Mouse (Mus musculus) spleen, adult 2 months (tissue): ENCODE data around the gene Arhgef10l. TPM values are rescaled to one million over a fixed set of nuclear protein-coding genes. Genes with fewer than 3 reads are reported as not detected.
"Not testable (repeated sequence)": the region's sequence is repeated elsewhere in the genome, so short reads cannot be mapped to it uniquely, and the experiment has no call there.

Experiments
- DNase-seq, 2 experiments: peaks; one replicate each; pipeline versions ENCODE4 v3.0.0 to v3.0.0-alpha.2; 2012 to 2021; ENCODE audit warnings: low spot score in 2 of 2, low read depth in 1 of 2
- H3K27ac ChIP-seq: fragments of 200-500 bp; 2 replicates; pipeline ENCODE4 v1.5.1; 2012; ENCODE audit warnings: low read length, inconsistent platforms; ENCODE audit not compliant: insufficient read depth
- H3K27me3 ChIP-seq: fragments of 200-500 bp; 2 replicates; pipeline ENCODE4 v1.6.1; 2012; ENCODE audit warnings: mild to moderate bottlenecking, moderate library complexity, low read length, inconsistent platforms; ENCODE audit not compliant: control insufficient read depth, insufficient read depth
- H3K36me3 ChIP-seq: fragments of 200-500 bp; 2 replicates; pipeline ENCODE4 v1.6.1; 2012; ENCODE audit warnings: mild to moderate bottlenecking, low read length, inconsistent platforms; ENCODE audit not compliant: control insufficient read depth, insufficient read depth
- H3K4me1 ChIP-seq: fragments of 200-500 bp; 2 replicates; pipeline ENCODE4 v1.6.1; 2011; ENCODE audit warnings: inconsistent platforms; ENCODE audit not compliant: control insufficient read depth, insufficient read depth, insufficient read length
- H3K4me3 ChIP-seq: fragments of 200-500 bp; 2 replicates; pipeline ENCODE4 v1.5.1; 2011; ENCODE audit warnings: mild to moderate bottlenecking, inconsistent platforms; ENCODE audit not compliant: insufficient read depth, insufficient read length; ENCODE audit errors: extremely low read depth
- CTCF ChIP-seq: fragments of 200-500 bp; IDR thresholded peaks from 2 replicates; pipeline ENCODE4 v1.5.1; 2011; ENCODE audit warnings: mild to moderate bottlenecking, inconsistent platforms; ENCODE audit not compliant: insufficient read depth, insufficient read length, insufficient replicate concordance; ENCODE audit errors: extremely low read depth
- POLR2A ChIP-seq: fragments of 200-500 bp; IDR thresholded peaks from 2 replicates; pipeline ENCODE4 v1.6.1; 2011; ENCODE audit warnings: low read depth, low read length, inconsistent platforms
- WGBS: fragments of 180-500 bp; shearing (Covaris S2); methylation state at CpG from one replicate; pipeline ENCODE4 v1.1.7; 2018; 5-methylcytosine and 5-hydroxymethylcytosine counted together
- polyA plus RNA-seq: library from polyadenylated mRNA; depleted of rRNA; stranded (reverse); fragments of >200 nt; gene quantifications from 2 replicates; pipeline ENCODE4 v1.2.3, GENCODE M21; 2012

The Arhgef10l gene
- polyA plus RNA-seq, 1 experiment = 7.9 TPM

DNA sequence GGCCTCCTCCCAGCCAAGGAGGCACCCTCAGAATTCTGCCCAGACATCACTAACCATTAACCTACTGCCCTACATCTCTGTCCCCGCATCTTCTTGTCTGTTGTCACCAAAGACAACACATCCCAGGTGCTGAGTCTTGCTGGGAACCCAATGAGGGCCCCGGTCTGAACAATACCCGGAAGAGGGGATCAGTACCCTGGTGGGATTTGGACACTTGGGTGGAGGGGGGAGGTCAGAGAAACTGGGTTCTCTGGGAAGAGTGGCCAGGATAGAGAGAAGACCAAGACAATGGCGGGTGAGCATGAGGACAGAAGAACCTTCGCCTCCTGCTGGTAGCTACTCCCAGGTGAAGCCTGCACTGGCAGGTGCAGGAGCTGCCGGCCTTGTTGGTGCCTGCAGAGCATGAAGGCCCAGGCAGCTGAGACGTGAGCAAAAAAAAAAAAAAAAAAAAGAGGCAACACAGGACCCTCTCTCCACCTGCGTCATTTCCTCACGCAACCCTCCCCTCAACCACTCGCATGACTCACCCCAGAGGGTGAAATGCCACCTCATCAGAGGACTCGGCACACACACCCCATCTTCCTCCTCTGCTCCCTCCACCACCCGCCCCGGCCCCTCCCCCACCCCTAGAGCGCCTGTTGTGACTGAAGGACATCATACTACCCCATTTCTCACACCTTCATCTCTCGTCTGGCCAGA, 83.3 kb downstream of the Arhgef10l start:
- H3K27me3 ChIP-seq = no peaks in the 10 kb centered on the region
- H3K27ac ChIP-seq = no peak overlapping the region
- no peak for TF ChIP-seq POLR2A
- no peak for TF ChIP-seq CTCF
- H3K4me3 ChIP-seq = no peak overlapping the region
- H3K36me3 ChIP-seq = no peaks in the 10 kb centered on the region
- peaks cover 12% of the 10 kb centered on the region; the same call in 1 of the 2 replicates for H3K4me1 ChIP-seq
- WGBS = 40% methylated on average over 15 of the region's 15 CpGs
- no peak for DNase-seq

DNA sequence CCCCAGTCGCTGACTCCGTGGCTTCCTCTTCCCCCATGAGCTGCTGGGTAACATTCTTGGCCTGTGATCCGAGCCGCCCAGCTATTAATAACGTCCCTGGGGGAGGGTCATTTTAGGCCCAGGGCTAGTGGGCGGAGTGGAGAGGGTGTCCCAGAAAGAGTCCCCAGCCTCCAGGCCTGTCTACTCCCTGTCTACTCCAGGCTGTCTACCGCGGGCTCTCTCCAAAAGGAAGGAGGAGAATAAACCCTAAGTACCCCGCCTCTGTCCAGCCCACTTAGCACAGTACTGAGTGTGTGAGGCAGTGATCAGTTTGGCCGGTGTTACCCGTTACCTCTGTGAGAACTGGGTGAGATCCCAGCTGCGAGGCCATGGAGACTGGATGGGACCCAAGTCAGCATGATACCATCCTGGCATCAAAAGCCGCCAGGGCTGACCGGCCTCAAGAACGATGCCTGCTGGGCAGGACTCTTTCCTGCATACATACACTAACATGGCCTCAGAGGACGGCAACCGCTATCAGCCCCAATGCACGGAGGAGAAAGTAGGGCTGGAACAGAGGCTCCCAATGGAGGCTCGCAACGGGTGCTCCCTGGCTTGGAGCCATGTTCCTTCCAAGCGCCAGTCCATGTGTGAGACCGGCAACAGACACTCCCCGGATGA, 84.0 kb downstream of the Arhgef10l start:
- no peaks in the 10 kb centered on the region for H3K27me3 ChIP-seq
- H3K27ac ChIP-seq = peak overlapping the region; percentile 53; the same call in 1 of the 2 replicates
- H3K36me3 ChIP-seq = no peaks in the 10 kb centered on the region
- WGBS = 67% methylated on average over 23 of the region's 23 CpGs
- H3K4me3 ChIP-seq = peak overlapping the region; percentile 41; the same call in 1 of the 2 replicates
- no peak for TF ChIP-seq CTCF
- no peak for TF ChIP-seq POLR2A
- peaks cover 11% of the 10 kb centered on the region; the same call in 1 of the 2 replicates for H3K4me1 ChIP-seq
- no peak for DNase-seq

GRCm38 (mm10) chr4:140581341-140581729, 84.5 kb downstream of the Arhgef10l start:
- H3K36me3 ChIP-seq = no peaks in the 10 kb centered on the region
- peak overlapping the region; percentile 53; the same call in 1 of the 2 replicates for H3K27ac ChIP-seq
- peaks cover 9% of the 10 kb centered on the region; the same call in 1 of the 2 replicates for H3K4me1 ChIP-seq
- 31% methylated on average over 16 of the region's 16 CpGs for WGBS
- no peak for TF ChIP-seq POLR2A
- no peak for TF ChIP-seq CTCF
- no peak for DNase-seq
- no peaks in the 10 kb centered on the region for H3K27me3 ChIP-seq
- peak overlapping the region; percentile 41; the same call in 1 of the 2 replicates for H3K4me3 ChIP-seq

DNA sequence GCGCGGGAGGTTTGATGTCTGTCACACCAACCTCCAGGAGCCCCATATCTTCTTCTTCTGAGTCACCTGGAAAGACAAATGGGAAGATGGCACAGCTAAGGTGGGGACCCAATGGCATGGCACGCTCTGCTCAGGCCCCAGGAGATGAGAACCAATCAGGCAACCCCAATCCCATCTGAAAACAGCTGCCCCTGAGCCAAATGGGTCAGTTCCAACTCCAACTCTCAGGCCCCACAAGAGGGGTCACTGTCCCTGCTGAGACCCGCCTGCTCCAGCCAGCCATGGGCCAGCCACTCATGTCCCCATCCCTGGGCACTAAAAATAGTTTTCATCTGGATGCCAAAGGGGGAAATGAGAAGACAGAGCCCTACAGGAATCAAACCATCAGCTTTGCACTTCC, 84.9 kb downstream of the Arhgef10l start:
- Histone ChIP-seq H3K36me3 (no peaks in the 10 kb centered on the region), H3K27ac (no peak overlapping the region), H3K4me3 (no peak overlapping the region), H3K27me3 (no peaks in the 10 kb centered on the region), H3K4me1 (peaks cover 9% of the 10 kb centered on the region; the same call in 1 of the 2 replicates)
- 89% methylated on average over 4 of the region's 4 CpGs for WGBS
- TF ChIP-seq POLR2A (no peak), CTCF (no peak)
- DNase-seq = no peak

- no peak overlapping the region for H3K4me3 ChIP-seq
- no peaks in the 10 kb centered on the region for H3K27me3 ChIP-seq
- peaks cover 4% of the 10 kb centered on the region; the same call in 1 of the 2 replicates for H3K4me1 ChIP-seq
- WGBS = 47% methylated on average over 8 of the region's 8 CpGs
- H3K36me3 ChIP-seq = no peaks in the 10 kb centered on the region
- TF ChIP-seq CTCF (no peak), POLR2A (no peak)
- no peak overlapping the region for H3K27ac ChIP-seq
- no peak for DNase-seq
Observed at GRCm38 (mm10) chr4:140579576-140579975, 86.2 kb downstream of the Arhgef10l start.

DNA sequence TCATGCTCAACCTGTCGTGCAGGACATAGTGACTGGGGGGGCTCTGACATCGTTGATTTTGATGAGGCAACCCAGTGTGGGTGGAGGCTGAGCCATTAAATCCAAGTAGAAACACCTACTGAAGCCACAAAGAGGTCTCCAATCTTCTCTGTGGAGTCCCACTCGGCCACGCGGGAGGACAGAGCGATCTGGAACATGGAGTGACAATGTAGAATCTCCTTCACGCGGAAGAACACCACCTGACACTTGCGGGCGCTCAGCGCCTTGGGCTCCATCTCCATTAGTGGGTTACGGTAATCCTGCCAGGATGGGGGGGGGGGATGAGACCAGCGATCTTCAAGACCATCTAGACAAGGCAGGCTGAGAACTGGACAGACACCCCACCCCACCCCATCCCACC, 86.7 kb downstream of the Arhgef10l start:
- Histone ChIP-seq H3K27me3 (no peaks in the 10 kb centered on the region), H3K36me3 (no peaks in the 10 kb centered on the region), H3K4me1 (peaks cover 4% of the 10 kb centered on the region; the same call in 1 of the 2 replicates), H3K4me3 (no peak overlapping the region), H3K27ac (no peak overlapping the region)
- no peak for DNase-seq
- 94% methylated on average over 13 of the region's 13 CpGs for WGBS
- TF ChIP-seq CTCF (no peak), POLR2A (no peak)

DNA sequence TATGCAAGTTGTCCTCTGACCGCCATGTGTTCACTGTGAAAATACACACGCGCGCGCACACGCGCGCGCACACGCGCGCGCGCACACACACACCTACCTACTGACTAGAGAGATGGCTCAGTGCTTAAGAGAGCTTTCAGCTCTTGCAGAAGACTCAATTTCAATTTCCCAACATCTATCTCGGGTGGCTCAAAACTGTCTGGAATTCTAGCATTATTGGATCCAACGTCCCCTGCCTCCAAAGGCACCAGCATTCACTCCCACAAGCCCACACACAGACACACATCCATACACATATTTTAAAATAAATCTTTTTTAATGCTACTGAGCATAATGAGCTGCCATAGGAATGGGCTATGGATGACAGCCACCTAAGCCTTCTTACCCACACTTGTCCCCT, 89.2 kb downstream of the Arhgef10l start:
- no peaks in the 10 kb centered on the region for H3K27me3 ChIP-seq
- H3K4me1 ChIP-seq = peaks cover 8% of the 10 kb centered on the region; the same call in 1 of the 2 replicates
- WGBS = 98% methylated on average over 16 of the region's 16 CpGs
- H3K4me3 ChIP-seq = no peak overlapping the region
- H3K27ac ChIP-seq = no peak overlapping the region
- no peaks in the 10 kb centered on the region for H3K36me3 ChIP-seq
- no peak for TF ChIP-seq POLR2A
- no peak for DNase-seq

DNA sequence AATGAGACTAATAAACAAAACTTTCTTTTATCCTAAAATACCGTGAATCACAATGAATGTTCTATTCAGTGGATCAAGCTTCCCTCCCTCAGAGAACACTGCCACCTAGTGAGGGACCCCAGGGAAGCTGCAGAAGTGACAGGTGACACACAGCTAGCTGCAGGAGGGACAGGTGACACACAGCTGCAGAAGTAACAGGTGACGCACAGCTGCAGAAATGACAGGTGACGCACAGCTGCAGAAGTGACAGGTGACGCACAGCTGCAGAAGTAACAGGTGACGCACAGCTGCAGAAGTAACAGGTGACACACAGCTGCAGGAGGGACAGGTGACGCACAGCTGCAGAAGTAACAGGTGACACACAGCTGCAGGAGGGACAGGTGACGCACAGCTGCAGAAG, 90.9 kb downstream of the Arhgef10l start:
- not testable (repeated sequence) for H3K27me3 ChIP-seq, DNase-seq, H3K27ac ChIP-seq, H3K4me1 ChIP-seq, H3K36me3 ChIP-seq, H3K4me3 ChIP-seq
- 89% methylated on average over 7 of the region's 7 CpGs for whole genome bisulfite sequencing
